Mouse (Mus musculus): ENCODE data around the gene Gm9913. TPM values are rescaled to one million over a fixed set of nuclear protein-coding genes. Genes with fewer than 3 reads are reported as not detected.
A peak's percentile ranks its signal among the peaks of the same experiment; 100 is the strongest.

Gm9913 gene
- total RNA-seq, 2 experiments from 2014 or later: 0.23 to 0.38 TPM

DNA sequence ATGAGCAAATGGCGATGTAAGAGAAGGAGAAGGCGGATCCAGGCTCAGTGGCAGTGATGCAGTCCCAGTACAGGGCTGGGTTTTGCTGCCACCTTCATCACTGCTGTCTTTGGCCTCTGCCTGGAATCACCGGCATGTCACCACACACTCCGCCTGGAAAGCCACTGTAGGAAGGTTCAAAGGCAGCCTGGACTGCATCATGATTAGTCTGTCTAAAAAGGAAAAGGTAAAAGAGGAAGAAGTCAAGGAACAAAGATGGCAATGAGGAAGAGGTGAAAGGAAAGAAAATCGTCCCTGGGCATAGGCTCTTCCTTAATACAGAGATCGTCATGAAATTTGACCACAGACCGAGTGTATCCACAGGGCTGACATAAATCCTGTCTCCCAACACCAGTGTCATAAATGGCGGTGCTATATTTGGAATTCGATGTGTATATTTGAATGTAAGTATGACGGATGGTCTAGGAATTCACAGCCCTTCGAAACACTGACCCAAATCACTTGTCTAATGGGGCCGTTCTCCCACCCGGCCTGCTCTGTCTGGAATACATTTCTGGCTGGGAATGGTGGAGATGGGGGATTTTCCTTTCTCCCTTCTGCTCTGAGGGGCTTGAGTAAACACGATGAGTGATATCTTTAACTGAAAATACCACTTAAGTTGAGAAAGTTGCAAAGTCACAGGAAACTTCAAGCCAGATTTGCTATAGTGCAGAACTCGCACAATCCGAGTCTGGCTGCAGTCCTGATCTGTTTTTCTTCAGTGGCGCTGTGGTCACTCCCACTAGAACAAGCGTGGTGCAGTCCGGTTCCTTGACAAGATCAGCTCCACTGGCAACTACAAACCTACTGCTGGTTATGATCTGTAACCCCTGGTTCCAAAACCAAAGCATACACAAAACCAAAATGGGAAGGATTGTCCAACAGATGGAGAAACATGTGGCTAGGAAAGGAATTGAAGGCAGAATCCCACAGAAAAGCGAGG is 9.8 kb upstream of the Gm9913 start:
- DNase-seq: no peak

- DNase-seq: no peak
Observed at GRCm38 (mm10) chr2:125496696-125497095, 8.2 kb upstream of the Gm9913 start.

DNA sequence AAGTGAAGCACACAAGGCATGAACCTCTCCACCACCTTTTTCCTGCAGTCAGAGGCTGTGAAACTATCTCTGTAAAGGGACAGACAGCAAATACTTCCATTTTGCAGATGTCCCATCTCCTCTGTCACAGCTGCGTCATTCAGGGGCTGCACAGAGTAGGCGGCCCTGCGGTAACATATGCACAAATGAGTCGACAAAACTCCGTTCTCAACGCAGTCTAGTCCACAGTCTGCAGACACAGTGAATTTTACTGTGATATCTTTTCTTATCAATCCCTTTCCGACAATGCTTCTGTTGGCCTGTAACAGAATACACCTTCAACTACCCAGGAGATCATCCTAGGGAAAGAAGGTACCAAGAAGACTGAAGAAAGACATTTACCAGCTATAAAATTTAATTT is 6.7 kb upstream of the Gm9913 start:
- DNase-seq: no peak

DNA sequence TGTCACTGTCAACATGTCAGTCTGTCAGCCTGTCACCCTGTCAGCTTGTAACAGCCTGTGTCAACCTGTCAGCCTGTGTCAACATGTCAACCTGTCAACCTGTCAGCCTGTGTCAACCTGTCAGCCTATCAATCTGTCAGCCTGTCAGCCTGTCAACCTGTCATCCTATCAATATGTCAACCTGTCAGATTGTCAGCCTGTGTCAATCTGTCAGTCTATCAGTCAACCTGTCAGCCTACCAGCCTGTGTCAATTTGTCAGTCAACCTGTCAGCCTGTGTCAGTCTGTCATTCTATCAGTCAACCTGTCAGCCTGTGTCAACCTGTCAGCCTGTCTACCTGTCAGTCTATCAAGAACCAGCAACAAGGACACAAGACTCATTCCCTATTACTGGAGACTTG is 3.4 kb upstream of the Gm9913 start:
- DNase-seq: no peak

DNA sequence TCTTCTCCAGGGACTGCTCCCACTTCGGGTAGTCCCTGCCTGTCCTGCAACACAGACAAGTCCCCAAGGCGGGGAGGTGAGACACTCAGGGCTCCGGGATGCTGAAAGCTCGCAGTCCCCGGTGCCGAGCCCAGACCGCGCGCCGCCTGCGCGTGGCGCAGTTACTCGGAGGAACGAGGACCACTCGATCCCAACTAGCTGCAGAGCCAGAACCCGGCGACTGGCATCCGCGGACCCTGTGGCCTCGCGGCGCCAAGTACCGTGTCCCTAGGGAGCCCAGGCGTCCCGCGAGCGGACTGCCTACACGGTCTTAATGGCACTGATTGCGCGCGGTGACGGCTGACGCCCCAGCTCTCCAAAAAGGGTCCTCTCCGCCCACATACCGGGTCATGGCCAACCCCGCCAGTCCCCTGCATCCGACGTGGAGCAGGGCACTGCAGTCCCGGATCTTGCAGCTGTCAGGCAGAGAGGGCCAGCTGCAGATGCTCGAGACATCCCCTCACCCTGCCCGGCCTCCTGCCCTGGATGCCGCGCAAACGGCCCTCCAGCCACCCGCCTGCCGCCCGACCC is 942 bp downstream of the Gm9913 start:
- DNase-seq: peak; percentile 76

GRCm38 (mm10) chr2:125506316-125507054 is 1.6 kb downstream of the Gm9913 start:
- DNase-seq: peak; percentile 26

DNA sequence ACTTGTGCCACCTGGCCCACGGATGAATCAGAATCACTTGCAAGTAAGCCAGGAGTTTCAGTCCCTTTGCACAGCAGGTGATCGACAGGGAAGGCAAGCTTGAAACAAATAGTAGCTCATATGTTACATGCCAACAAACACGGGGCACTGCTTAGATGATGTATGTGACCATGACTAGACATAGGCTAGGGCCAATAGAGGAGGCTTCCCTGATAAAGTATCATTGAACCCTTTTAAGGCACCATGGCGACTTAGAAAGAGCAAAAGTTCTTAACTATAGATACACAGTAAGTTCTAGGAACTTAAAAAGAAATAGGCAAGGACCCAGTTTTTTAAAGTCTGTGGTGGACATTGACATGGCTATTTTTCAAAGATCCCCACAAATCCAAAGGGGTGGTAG is 3.0 kb downstream of the Gm9913 start, which contains the start of gene Fbn1:
Gene Fbn1, minus strand, starts transcription at position 101 of the 400 bp plus-strand sequence.
- DNase-seq: no peak

- DNase-seq: no peak
Observed at GRCm38 (mm10) chr2:125508381-125508780, 3.5 kb downstream of the Gm9913 start.

DNA sequence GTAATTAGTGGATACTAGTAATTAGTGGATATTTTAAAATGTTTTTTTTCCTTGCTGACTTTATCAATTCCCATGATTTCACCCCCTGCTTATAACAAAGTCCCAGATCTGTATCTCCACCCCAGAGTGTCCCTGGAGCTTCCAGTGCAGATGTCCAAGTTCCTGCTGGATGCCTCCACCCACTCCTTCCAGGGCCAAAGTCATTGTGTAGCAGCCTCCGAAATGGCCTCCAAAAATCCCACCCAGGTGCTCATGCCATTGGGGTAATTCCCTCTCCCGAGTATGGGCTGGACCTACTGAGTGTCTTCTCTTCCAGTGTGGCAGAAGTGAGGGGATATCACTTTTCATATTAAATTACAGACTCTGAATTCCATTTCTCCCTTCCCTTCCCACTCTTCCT is 5.9 kb downstream of the Gm9913 start:
- no peak for DNase-seq

DNA sequence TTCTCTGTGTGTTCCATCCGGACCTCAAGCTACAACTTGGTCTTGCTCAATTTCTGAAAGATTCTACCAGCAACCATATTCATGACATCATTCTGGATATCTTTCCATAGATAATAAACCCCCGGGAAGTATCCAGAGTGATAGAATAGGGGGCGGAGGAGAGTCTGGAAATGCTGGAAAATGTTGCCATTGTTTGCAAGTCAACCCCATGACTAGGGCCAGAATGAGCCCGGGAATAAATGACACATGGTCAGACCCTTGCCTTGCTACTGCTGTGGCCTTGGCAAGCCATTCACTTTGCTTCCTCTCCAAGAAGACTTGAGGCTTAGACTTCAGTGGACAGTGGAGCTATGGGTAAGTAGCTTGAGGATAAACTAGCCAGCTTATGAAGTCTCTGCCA is 7.0 kb downstream of the Gm9913 start:
- no peak for DNase-seq

GRCm38 (mm10) chr2:125512544-125512943 is 7.7 kb downstream of the Gm9913 start:
- no peak for DNase-seq

GRCm38 (mm10) chr2:125514391-125514790 is 9.5 kb downstream of the Gm9913 start:
- DNase-seq: no peak

DNA sequence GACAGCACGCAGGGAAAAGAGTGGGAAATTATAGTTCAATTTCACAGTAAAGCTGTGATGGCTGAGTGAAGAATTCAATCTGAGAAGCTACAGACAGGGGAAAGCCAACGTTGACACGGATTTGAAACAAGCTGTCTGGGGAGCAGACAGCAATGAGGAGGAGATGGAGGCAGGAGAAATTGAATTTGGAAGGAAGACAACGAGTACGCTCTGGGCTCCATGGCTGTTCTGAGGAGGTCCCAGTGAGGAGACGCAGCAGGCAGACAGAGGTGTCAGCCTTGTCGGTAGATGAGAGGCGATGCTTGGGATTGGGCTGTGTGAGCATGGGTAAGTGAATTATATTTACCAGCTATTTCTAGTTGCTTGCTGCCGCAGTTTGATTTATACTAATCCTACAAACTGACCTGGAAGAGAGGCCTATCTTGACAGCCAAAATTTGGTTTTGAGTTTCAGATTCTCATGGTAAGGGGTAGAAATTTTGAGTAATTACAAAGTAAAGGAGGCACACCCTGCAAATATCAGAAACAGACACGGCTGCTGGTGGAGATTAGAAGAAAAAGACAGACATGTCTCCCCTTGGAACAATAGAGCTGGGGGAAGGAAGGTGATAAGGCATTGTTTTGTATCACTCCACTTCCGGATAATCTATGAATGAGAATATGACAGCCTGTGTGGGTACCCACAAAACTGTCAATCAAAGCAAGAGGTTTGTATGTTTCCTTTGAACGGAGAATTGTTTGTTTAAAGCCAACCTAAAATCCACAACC is 10.6 kb downstream of the Gm9913 start:
- DNase-seq: no peak

DNA sequence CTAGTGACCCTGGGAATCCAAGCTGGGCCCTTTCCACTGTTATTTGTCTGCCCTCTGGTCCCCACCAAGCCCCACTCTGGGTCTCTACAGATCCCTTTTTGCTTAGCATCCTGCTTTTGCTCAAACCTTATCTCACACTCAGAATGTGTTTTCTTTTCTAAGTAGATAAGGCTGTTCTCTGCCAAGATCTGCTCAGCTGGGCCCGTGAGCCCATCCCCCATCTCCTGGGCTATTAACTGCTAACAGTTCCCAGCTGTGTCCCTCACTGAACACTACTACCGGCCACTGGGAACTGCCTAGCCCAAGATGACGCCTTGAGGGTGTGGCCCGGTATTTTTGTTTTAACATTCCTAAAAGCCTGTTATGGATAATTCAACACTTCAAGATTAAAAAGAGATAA is 11.7 kb downstream of the Gm9913 start:
- peak; percentile 41 for DNase-seq

GRCm38 (mm10) chr2:125525484-125525883 is 20.6 kb downstream of the Gm9913 start:
- no peak for DNase-seq

- no peak for DNase-seq
Observed at GRCm38 (mm10) chr2:125526566-125526965, 21.7 kb downstream of the Gm9913 start.

GRCm38 (mm10) chr2:125530665-125531064 is 25.8 kb downstream of the Gm9913 start:
- DNase-seq: peak; percentile 40

GRCm38 (mm10) chr2:125539640-125540039 is 34.8 kb downstream of the Gm9913 start:
- no peak for DNase-seq

GRCm38 (mm10) chr2:125540579-125540978 is 35.7 kb downstream of the Gm9913 start:
- DNase-seq: no peak

GRCm38 (mm10) chr2:125541451-125541850 is 36.6 kb downstream of the Gm9913 start:
- DNase-seq: no peak

DNA sequence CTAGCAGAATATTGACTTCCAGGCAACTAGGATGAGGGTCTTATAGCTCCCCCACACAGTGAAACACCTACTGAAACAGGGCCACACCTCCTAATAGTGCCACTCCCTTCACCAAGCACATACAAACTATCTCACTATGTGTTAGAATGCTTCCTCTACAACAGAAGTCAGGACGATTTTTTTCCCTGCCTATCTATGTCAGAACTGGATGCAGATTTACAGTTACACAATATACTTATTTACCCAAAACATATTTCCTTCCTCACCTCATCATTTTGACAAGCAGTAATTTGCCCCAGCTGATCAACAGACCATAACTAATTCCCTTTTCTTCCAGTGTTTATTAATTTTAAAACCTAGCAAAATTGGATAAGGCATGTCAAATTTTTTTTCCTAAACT is 38.8 kb downstream of the Gm9913 start:
- no peak for DNase-seq

DNA sequence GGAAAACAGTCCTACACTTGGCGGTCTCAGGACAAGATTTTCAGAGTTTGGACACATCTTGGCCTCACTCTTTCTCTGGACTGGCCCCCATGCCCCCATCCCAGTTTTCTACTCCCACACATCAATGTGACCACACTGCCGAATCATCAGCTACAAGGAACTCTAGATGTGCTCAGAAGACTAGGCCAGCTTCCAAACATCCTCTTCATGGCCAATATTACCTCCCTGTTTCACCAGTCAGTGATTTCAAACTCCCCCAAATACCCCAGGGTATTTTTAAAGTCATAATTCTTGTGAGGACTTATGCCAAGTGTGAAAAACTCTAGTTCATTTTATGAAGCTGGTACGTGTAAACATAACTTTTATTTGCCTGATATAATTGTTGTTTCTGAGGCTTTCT is 40.1 kb downstream of the Gm9913 start:
- no peak for DNase-seq

Data from gastrocnemius, postnatal 10 days (tissue).